Mouse (Mus musculus) bone marrow, adult 2 months (tissue): ENCODE results near the gene Xkr7.

ENCODE experiments used
- CTCF ChIP-seq: fragments of 200-500 bp; IDR thresholded peaks from 2 replicates; pipeline ENCODE4 v1.5.1; 2011; ENCODE audit warnings: low read length, control low read depth; ENCODE audit not compliant: control insufficient read depth, insufficient read depth
- POLR2A ChIP-seq: fragments of 200-500 bp; IDR thresholded peaks from 2 replicates; pipeline ENCODE4 v1.6.1; 2011; ENCODE audit warnings: low read depth, mild to moderate bottlenecking, control low read depth, low read length, borderline replicate concordance; ENCODE audit not compliant: control insufficient read depth

DNA sequence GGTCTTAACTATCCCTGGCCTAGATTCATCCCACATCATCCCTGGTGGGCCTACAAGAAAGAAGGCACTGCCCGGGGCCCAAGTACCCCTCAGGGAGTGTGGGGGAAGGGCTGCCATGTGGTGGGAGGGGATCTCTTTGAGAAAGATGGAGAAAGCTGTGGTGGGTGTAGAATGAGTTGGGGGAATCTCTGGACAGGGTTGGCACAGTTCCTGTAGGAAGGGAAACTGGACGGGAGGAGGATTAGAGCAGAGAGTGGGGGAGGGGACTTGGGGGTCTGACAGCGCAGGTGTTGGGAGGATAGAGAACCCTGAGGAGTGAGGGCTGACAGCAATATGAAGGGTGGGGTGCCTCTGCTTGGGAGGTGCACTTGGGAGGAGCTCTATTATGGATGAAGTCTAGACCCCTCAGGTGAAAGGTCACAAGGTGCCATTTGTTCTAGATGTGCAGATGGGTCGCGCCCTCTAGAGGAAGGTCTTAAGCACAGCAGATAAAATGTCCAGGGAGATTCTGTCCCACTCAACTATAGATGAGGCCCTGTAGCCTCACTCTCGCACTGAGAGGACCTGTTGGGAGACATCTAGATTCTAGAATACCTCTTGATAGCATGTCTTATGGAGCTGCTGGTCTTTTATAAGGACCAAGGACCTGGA, 23.7 kb downstream of the Xkr7 start:
- TF ChIP-seq POLR2A: no peak
- no peak for TF ChIP-seq CTCF
